Mouse (Mus musculus) E14TG2a.4 (cell line): Measurements from ENCODE around the gene E030018B13Rik.

Source experiments
- CTCF ChIP-seq: conservative IDR thresholded peaks from 2 replicates; pipeline ENCODE4 v1.5.1; 2014; ENCODE audit warnings: low read length
- NANOG ChIP-seq: IDR thresholded peaks from 2 replicates; pipeline ENCODE4 v1.6.1; 2014; ENCODE audit warnings: borderline replicate concordance, low read length, mixed read lengths

- TF ChIP-seq CTCF, result no peak
- TF ChIP-seq NANOG, result no peak
Measured at GRCm38 (mm10) chr7:63939397-63939951, 22.8 kb downstream of the E030018B13Rik start.
